Mouse (Mus musculus) forebrain, embryonic 12.5 days (tissue): ENCODE data around the gene Cadm4. TPM values are rescaled to one million over a fixed set of nuclear protein-coding genes. Genes with fewer than 3 reads are reported as not detected.

Experiments used
- ATAC-seq: fragments of 200-750 bp; cut with Nextera tagmentation; 2 replicates; pipeline ENCODE4 v1.8.0; 2017; ENCODE audit warnings: moderate TSS enrichment; ENCODE audit not compliant: low FRiP score
- H3K27ac ChIP-seq: fragments of 300-500 bp; sonication (generic); 2 replicates; pipeline ENCODE4 v1.5.1; 2016; ENCODE audit warnings: mild to moderate bottlenecking
- H3K27me3 ChIP-seq: fragments of 300-500 bp; sonication (generic); 2 replicates; pipeline ENCODE4 v1.6.1; 2016; ENCODE audit warnings: mild to moderate bottlenecking
- H3K36me3 ChIP-seq: fragments of 300-500 bp; sonication (generic); replicated peaks from 2 replicates; pipeline ENCODE4 v1.6.1; 2016; ENCODE audit warnings: mild to moderate bottlenecking
- H3K4me1 ChIP-seq: fragments of 300-500 bp; sonication (generic); 2 replicates; pipeline ENCODE4 v1.6.1; 2016
- H3K4me2 ChIP-seq: fragments of 300-500 bp; sonication (generic); 2 replicates; pipeline ENCODE4 v1.6.1; 2016; ENCODE audit warnings: mild to moderate bottlenecking, moderate library complexity
- H3K4me3 ChIP-seq: fragments of 300-500 bp; sonication (generic); replicated peaks from 2 replicates; pipeline ENCODE4 v1.5.1; 2016; ENCODE audit warnings: mild to moderate bottlenecking
- H3K9ac ChIP-seq: fragments of 300-500 bp; sonication (generic); 2 replicates; pipeline ENCODE4 v1.6.1; 2016; ENCODE audit warnings: mild to moderate bottlenecking
- H3K9me3 ChIP-seq: fragments of 300-500 bp; sonication (generic); 2 replicates; pipeline ENCODE4 v1.6.1; 2016
- WGBS: fragments of 180-500 bp; shearing (Covaris S2); methylation state at CpG from one replicate; pipeline ENCODE4 v1.1.7; 2016; 5-methylcytosine and 5-hydroxymethylcytosine counted together
- polyA plus RNA-seq: library from polyadenylated mRNA; unstranded; fragments of >200 nt; fragmentation: Nextera tagmentation; extraction: Ambion mirVana; gene quantifications from 2 replicates; pipeline ENCODE4 v1.2.1, GENCODE M21; 2016

Gene Cadm4
- polyA plus RNA-seq, 1 experiment from 2014 or later: 32.1 TPM

- no peak for ATAC-seq
- Histone ChIP-seq H3K27me3 (0 out of 2 replicates have a peak, but pooled peaks cover 3% of the 10 kb centered on the region), H3K4me1 (no peaks in the 10 kb centered on the region), H3K4me2 (no peak within 1 kb of the TSS), H3K9ac (no peak within 1 kb of the TSS), H3K27ac (no peak within 1 kb of the TSS), H3K9me3 (no peaks in the 10 kb centered on the region), H3K36me3 (no peaks in the 10 kb centered on the region), H3K4me3 (no peak within 1 kb of the TSS)
- WGBS: 81% methylated on average over 9 of the region's 9 CpGs
Measured at GRCm38 (mm10) chr7:24451855-24452311, 29.9 kb upstream of the Cadm4 start, which contains the start of gene Irgc1. Gene Irgc1 (minus strand): TSS chr7:24452297.

GRCm38 (mm10) chr7:24454199-24454598, 27.6 kb upstream of the Cadm4 start:
- H3K36me3 ChIP-seq: no peaks in the 10 kb centered on the region
- ATAC-seq: no peak
- H3K4me2 ChIP-seq: no peak overlapping the region
- WGBS: 69% methylated on average over 2 of the region's 2 CpGs
- no peaks in the 10 kb centered on the region for H3K9me3 ChIP-seq
- no peak overlapping the region for H3K9ac ChIP-seq
- no peak overlapping the region for H3K27ac ChIP-seq
- H3K27me3 ChIP-seq: no peaks in the 10 kb centered on the region
- H3K4me3 ChIP-seq: no peak overlapping the region
- no peaks in the 10 kb centered on the region for H3K4me1 ChIP-seq

- Histone ChIP-seq H3K27me3 (0 out of 2 replicates have a peak, but pooled peaks cover 8% of the 10 kb centered on the region), H3K4me3 (no peak overlapping the region), H3K27ac (no peak overlapping the region), H3K4me1 (no peaks in the 10 kb centered on the region), H3K36me3 (no peaks in the 10 kb centered on the region), H3K4me2 (no peak overlapping the region), H3K9me3 (no peaks in the 10 kb centered on the region), H3K9ac (no peak overlapping the region)
- ATAC-seq: no peak
- 86% methylated on average over 5 of the region's 5 CpGs for WGBS
Measured at GRCm38 (mm10) chr7:24455726-24456125, 26.1 kb upstream of the Cadm4 start.

- peaks cover 5% of the 10 kb centered on the region; the same call in 1 of the 2 replicates for H3K4me1 ChIP-seq
- H3K36me3 ChIP-seq: no peaks in the 10 kb centered on the region
- WGBS: 75% methylated on average over 10 of the region's 10 CpGs
- no peak overlapping the region for H3K27ac ChIP-seq
- ATAC-seq: no peak
- H3K9me3 ChIP-seq: no peaks in the 10 kb centered on the region
- no peak overlapping the region for H3K4me3 ChIP-seq
- H3K4me2 ChIP-seq: no peak overlapping the region
- H3K27me3 ChIP-seq: peaks cover 21% of the 10 kb centered on the region
- H3K9ac ChIP-seq: no peak overlapping the region
Measured at GRCm38 (mm10) chr7:24457726-24458370, 24.0 kb upstream of the Cadm4 start.

GRCm38 (mm10) chr7:24459440-24459839, 22.4 kb upstream of the Cadm4 start:
- WGBS: 90% methylated on average over 5 of the region's 5 CpGs
- ATAC-seq: no peak
- H3K27me3 ChIP-seq: peaks cover 26% of the 10 kb centered on the region
- H3K9me3 ChIP-seq: no peaks in the 10 kb centered on the region
- H3K36me3 ChIP-seq: no peaks in the 10 kb centered on the region
- no peak overlapping the region for H3K4me2 ChIP-seq
- no peak overlapping the region for H3K9ac ChIP-seq
- peaks cover 9% of the 10 kb centered on the region; the same call in 1 of the 2 replicates for H3K4me1 ChIP-seq
- H3K4me3 ChIP-seq: no peak overlapping the region
- no peak overlapping the region for H3K27ac ChIP-seq

- Histone ChIP-seq H3K27ac (no peak overlapping the region), H3K27me3 (peaks cover 26% of the 10 kb centered on the region), H3K9me3 (no peaks in the 10 kb centered on the region), H3K4me3 (no peak overlapping the region), H3K36me3 (no peaks in the 10 kb centered on the region), H3K9ac (no peak overlapping the region), H3K4me1 (peaks cover 9% of the 10 kb centered on the region; the same call in 1 of the 2 replicates), H3K4me2 (no peak overlapping the region)
- 72% methylated on average over 3 of the region's 3 CpGs for WGBS
- ATAC-seq: no peak
Measured at GRCm38 (mm10) chr7:24459843-24460242, 22.0 kb upstream of the Cadm4 start.

GRCm38 (mm10) chr7:24461376-24462051, 20.3 kb upstream of the Cadm4 start:
- 76% methylated on average over 14 of the region's 14 CpGs for WGBS
- no peak for ATAC-seq
- H3K9ac ChIP-seq: no peak overlapping the region
- peaks cover 9% of the 10 kb centered on the region; the same call in 1 of the 2 replicates for H3K4me1 ChIP-seq
- no peak overlapping the region for H3K4me3 ChIP-seq
- H3K27me3 ChIP-seq: peaks cover 26% of the 10 kb centered on the region
- H3K4me2 ChIP-seq: no peak overlapping the region
- no peaks in the 10 kb centered on the region for H3K9me3 ChIP-seq
- H3K27ac ChIP-seq: no peak overlapping the region
- no peaks in the 10 kb centered on the region for H3K36me3 ChIP-seq

- ATAC-seq: no peak
- peak within 1 kb of the TSS; percentile 15 for H3K4me2 ChIP-seq
- H3K9ac ChIP-seq: no peak within 1 kb of the TSS
- H3K4me1 ChIP-seq: peaks cover 9% of the 10 kb centered on the region; the same call in 1 of the 2 replicates
- no peak within 1 kb of the TSS for H3K4me3 ChIP-seq
- no peaks in the 10 kb centered on the region for H3K36me3 ChIP-seq
- no peaks in the 10 kb centered on the region for H3K9me3 ChIP-seq
- no peak within 1 kb of the TSS for H3K27ac ChIP-seq
- H3K27me3 ChIP-seq: peaks cover 26% of the 10 kb centered on the region
- 10% methylated on average over 27 of the region's 27 CpGs for WGBS
Measured at GRCm38 (mm10) chr7:24462388-24463319, 19.2 kb upstream of the Cadm4 start, which contains the start of gene Plaur. Gene Plaur (plus strand): TSS chr7:24462484.

GRCm38 (mm10) chr7:24466835-24467234, 15.0 kb upstream of the Cadm4 start:
- 91% methylated on average over 6 of the region's 6 CpGs for WGBS
- no peak overlapping the region for H3K4me2 ChIP-seq
- H3K27ac ChIP-seq: no peak overlapping the region
- no peak overlapping the region for H3K9ac ChIP-seq
- peaks cover 9% of the 10 kb centered on the region; the same call in 1 of the 2 replicates for H3K4me1 ChIP-seq
- H3K27me3 ChIP-seq: peaks cover 15% of the 10 kb centered on the region
- H3K4me3 ChIP-seq: no peak overlapping the region
- no peaks in the 10 kb centered on the region for H3K36me3 ChIP-seq
- 0 out of 2 replicates have a peak, but pooled peaks cover 7% of the 10 kb centered on the region for H3K9me3 ChIP-seq
- no peak for ATAC-seq

GRCm38 (mm10) chr7:24467886-24468285, 13.9 kb upstream of the Cadm4 start:
- H3K27me3 ChIP-seq: peaks cover 5% of the 10 kb centered on the region
- H3K4me1 ChIP-seq: 0 out of 2 replicates have a peak, but pooled peaks cover 4% of the 10 kb centered on the region
- H3K9me3 ChIP-seq: 0 out of 2 replicates have a peak, but pooled peaks cover 7% of the 10 kb centered on the region
- H3K4me3 ChIP-seq: no peak overlapping the region
- no peak overlapping the region for H3K4me2 ChIP-seq
- no peak overlapping the region for H3K9ac ChIP-seq
- no peak for ATAC-seq
- H3K27ac ChIP-seq: no peak overlapping the region
- H3K36me3 ChIP-seq: no peaks in the 10 kb centered on the region
- 89% methylated on average over 5 of the region's 5 CpGs for WGBS

GRCm38 (mm10) chr7:24469126-24469525, 12.7 kb upstream of the Cadm4 start:
- no peak for ATAC-seq
- WGBS: 84% methylated on average over 3 of the region's 3 CpGs
- H3K4me3 ChIP-seq: no peak overlapping the region
- no peaks in the 10 kb centered on the region for H3K4me1 ChIP-seq
- no peaks in the 10 kb centered on the region for H3K36me3 ChIP-seq
- no peaks in the 10 kb centered on the region for H3K27me3 ChIP-seq
- H3K27ac ChIP-seq: no peak overlapping the region
- no peak overlapping the region for H3K4me2 ChIP-seq
- H3K9ac ChIP-seq: no peak overlapping the region
- 0 out of 2 replicates have a peak, but pooled peaks cover 7% of the 10 kb centered on the region for H3K9me3 ChIP-seq

GRCm38 (mm10) chr7:24470356-24470755, 11.5 kb upstream of the Cadm4 start:
- Histone ChIP-seq H3K9ac (no peak overlapping the region), H3K27me3 (no peaks in the 10 kb centered on the region), H3K36me3 (no peaks in the 10 kb centered on the region), H3K27ac (no peak overlapping the region), H3K4me1 (0 out of 2 replicates have a peak, but pooled peaks cover 5% of the 10 kb centered on the region), H3K9me3 (0 out of 2 replicates have a peak, but pooled peaks cover 7% of the 10 kb centered on the region), H3K4me2 (no peak overlapping the region), H3K4me3 (no peak overlapping the region)
- 94% methylated on average over 7 of the region's 7 CpGs for WGBS
- no peak for ATAC-seq
